Mouse (Mus musculus) heart, postnatal 0 days (tissue): Measurements from ENCODE around the gene Tmem174.

ENCODE experiments used
- CTCF ChIP-seq: IDR thresholded peaks from 2 replicates; pipeline ENCODE4 v1.5.1; 2016; ENCODE audit warnings: antibody characterized with exemption, control low read depth, low read depth
- EP300 ChIP-seq: IDR thresholded peaks from 2 replicates; pipeline ENCODE4 v1.6.1; 2016; ENCODE audit warnings: antibody characterized with exemption, low read depth

DNA sequence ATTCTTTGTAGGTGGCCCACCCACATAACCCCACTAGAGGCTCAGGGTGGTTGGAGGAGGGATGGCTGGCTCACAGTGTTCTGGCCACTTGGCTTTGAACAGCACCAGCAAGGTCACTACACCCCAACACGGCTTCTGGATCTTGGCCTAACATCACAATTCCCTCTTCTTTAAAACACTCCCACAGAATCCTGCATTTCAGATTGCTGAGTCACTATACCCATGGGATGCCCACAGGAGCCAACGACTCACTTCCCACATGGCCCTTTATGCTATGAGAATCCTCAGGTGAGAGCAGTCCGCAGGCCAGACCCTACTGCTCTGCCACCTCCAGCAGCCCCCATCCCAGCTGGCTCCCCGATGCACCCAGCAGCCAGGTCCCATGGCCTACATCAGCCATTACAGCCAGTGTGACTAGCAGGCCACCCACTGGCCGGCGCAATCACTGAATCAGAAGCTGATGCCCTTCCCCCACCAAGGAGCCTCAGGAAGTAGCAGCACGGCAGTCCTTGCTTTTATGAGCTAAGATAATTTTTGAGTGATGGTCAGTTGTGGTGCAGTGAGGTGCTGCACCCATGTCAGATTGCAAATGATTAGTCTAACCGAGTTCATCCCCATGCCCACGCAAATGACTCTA, 4.8 kb downstream of the Tmem174 start:
- TF ChIP-seq CTCF (no peak), EP300 (no peak)
